27 mouse cellular contexts compared by ENCODE assay signal in genomic region chr4:65695241-65695640, GRCm38 (mm10).
DNase-seq lines count a peak whose midpoint lies in the region; TF ChIP-seq lines count a peak whose summit lies in the region.
"Had no signal": no experiment of that assay in that cellular context is flagged by ENCODE, and none has a peak within 500 bp of the region (broad histone marks: within the 10 kb centered on the region; RNA-seq: fewer than 3 reads in every experiment).

No protein-coding gene starts in this region.

- no peaks in the 10 kb centered on the region for H3K36me3 ChIP-seq in heart, adult 2 months (ENCODE audit: control insufficient read depth, insufficient read depth, low read length)
- H3K36me3 ChIP-seq: embryonic facial prominence, embryonic 10.5 days; embryonic facial prominence, embryonic 15.5 days; forebrain, embryonic 12.5 days; G1E; heart, embryonic 12.5 days; limb, embryonic 10.5 days; limb, embryonic 15.5 days had no signal

- no peaks in the 10 kb centered on the region for H3K4me1 ChIP-seq in heart, adult 2 months (ENCODE audit: control insufficient read depth, insufficient read depth, low read length)
- H3K4me1 ChIP-seq: embryonic facial prominence, embryonic 10.5 days; embryonic facial prominence, embryonic 15.5 days; heart, embryonic 12.5 days; limb, embryonic 10.5 days; limb, embryonic 15.5 days had no signal

- no peaks in the 10 kb centered on the region for H3K79me2 ChIP-seq in heart, adult 2 months (replicated peaks; ENCODE audit: control insufficient read depth, insufficient read depth, low read length)

- intact Hi-C loops in left cerebral cortex, postnatal 36 days (cut with DNase I): no loop called here
- intact Hi-C loops in heart, adult 2 months (cut with DNase I): no loop called here

- no peak for TF ChIP-seq POLR2A in heart, adult 2 months (IDR thresholded peaks at IDR 0.05; ENCODE audit: insufficient read depth, low read depth, low read length)

- TF ChIP-seq CTCF in heart, adult 2 months (IDR thresholded peaks at IDR 0.05): no peak

- no peaks in the 10 kb centered on the region for H3K27me3 ChIP-seq in heart, adult 2 months (ENCODE audit: control insufficient read depth, insufficient read depth, low read length)
- H3K27me3 ChIP-seq: embryonic facial prominence, embryonic 15.5 days; forebrain, embryonic 12.5 days; heart, embryonic 12.5 days; limb, embryonic 15.5 days had no signal

- 79% methylated on average over 5 of the region's 5 CpGs for WGBS in heart, adult 2 months

- peak; percentile 59 to 75 for DNase-seq in frontal cortex, adult 2 months (ENCODE audit: extremely low spot score in 1 of 2, low spot score in 1 of 2)
- no peak for DNase-seq in frontal cortex, postnatal 14 days (ENCODE audit: low spot score in 2 of 2)
- peak; percentile 72 for DNase-seq in right cerebral cortex, adult 18-20 months
- DNase-seq in right cerebral cortex, postnatal 14 days: no peak
- DNase-seq in left cerebral cortex, postnatal 36 days (ENCODE audit: low spot score in 2 of 2): peak; percentile 34 to 52
- no peak for DNase-seq in retina, postnatal 1 day
- DNase-seq in heart, adult 2 months: no peak
- DNase-seq: adrenal gland, adult 8-10 months; cerebellum, adult 8-10 months; cerebellum, postnatal 25 days; gastrocnemius, postnatal 10 days; kidney, postnatal 14 days; lung, adult 2 months; lung, postnatal 10 days; midbrain, embryonic 14.5 days; thymus, adult 2 months; thymus, postnatal 36 days had no signal

- no peak overlapping the region for H3K27ac ChIP-seq in heart, adult 2 months
- H3K27ac ChIP-seq: embryonic facial prominence, embryonic 10.5 days; embryonic facial prominence, embryonic 15.5 days; forebrain, embryonic 12.5 days; hindbrain, embryonic 14.5 days; limb, embryonic 10.5 days; limb, embryonic 15.5 days; liver, embryonic 14.5 days; stomach, postnatal 0 days had no signal

- no peak for TF ChIP-seq EP300 in heart, adult 2 months (IDR thresholded peaks at IDR 0.05; ENCODE audit: insufficient read depth, low read depth, low read length)

- no peak overlapping the region for H3K9ac ChIP-seq in heart, adult 2 months (ENCODE audit: low read depth, low read length)
- H3K9ac ChIP-seq: embryonic facial prominence, embryonic 15.5 days; forebrain, embryonic 12.5 days; heart, embryonic 12.5 days; hindbrain, embryonic 14.5 days; limb, embryonic 15.5 days; liver, embryonic 14.5 days had no signal

- no peak overlapping the region for H3K4me3 ChIP-seq in heart, adult 2 months
- H3K4me3 ChIP-seq: embryonic facial prominence, embryonic 10.5 days; embryonic facial prominence, embryonic 15.5 days; forebrain, embryonic 12.5 days; heart, embryonic 12.5 days; limb, embryonic 10.5 days; limb, embryonic 15.5 days had no signal

Comparison
In these comparisons a context has a peak if more than half of its experiments do, and no peak if none do; other contexts are left out.
1. DNase-seq: peak in frontal cortex, adult 2 months (2 of 2), right cerebral cortex, adult 18-20 months (single experiment) and left cerebral cortex, postnatal 36 days (2 of 2); none in frontal cortex, postnatal 14 days (0 of 2), right cerebral cortex, postnatal 14 days (single experiment), retina, postnatal 1 day (single experiment) and heart, adult 2 months (0 of 2).